10 mouse cellular contexts compared by ENCODE assay signal in genomic region chr3:34485345-34486223, GRCm38 (mm10).
A peak's percentile ranks its signal among the peaks of the same experiment; 100 is the strongest.
DNase-seq lines count a peak whose midpoint lies in the region; ATAC-seq and TF ChIP-seq lines count a peak whose summit lies in the region.
"Had no signal": no experiment of that assay in that cellular context is flagged by ENCODE, and none has a peak within 500 bp of the region (broad histone marks: within the 10 kb centered on the region; RNA-seq: fewer than 3 reads in every experiment).

No protein-coding gene starts in this region.

- no peak overlapping the region for H3K4me2 ChIP-seq in hindbrain, embryonic 13.5 days
- no peak overlapping the region for H3K4me2 ChIP-seq in hindbrain, embryonic 11.5 days (replicated peaks; ENCODE audit: low read depth, low read length)
- peak overlapping the region; percentile 21 for H3K4me2 ChIP-seq in kidney, embryonic 15.5 days
- H3K4me2 ChIP-seq in liver, embryonic 14.5 days (ENCODE audit: low read depth), result 0 out of 2 replicates have a peak overlapping the region, but pooled peaks have one; percentile 16

- no peak for TF ChIP-seq EP300 in liver, embryonic 14.5 days (IDR thresholded peaks at IDR 0.05; ENCODE audit: low read depth)

- 0 out of 2 replicates have a peak, but pooled peaks have one; percentile 29 for ATAC-seq in hindbrain, embryonic 13.5 days (ENCODE audit: low FRiP score)
- ATAC-seq in hindbrain, embryonic 11.5 days (ENCODE audit: low FRiP score), result no peak
- ATAC-seq in kidney, embryonic 15.5 days (replicated peaks; ENCODE audit: low FRiP score), result peak; percentile 82
- peak; percentile 58; the same call in 1 of the 2 replicates for ATAC-seq in liver, embryonic 14.5 days (ENCODE audit: insufficient read depth)

- no peak for TF ChIP-seq CTCF in brain, embryonic 14.5 days (IDR thresholded peaks at IDR 0.05; ENCODE audit: borderline replicate concordance, extremely low read depth, insufficient read depth, insufficient read length)
- TF ChIP-seq CTCF in liver, embryonic 14.5 days (IDR thresholded peaks at IDR 0.05; ENCODE audit: low read depth), result no peak
- no peak for TF ChIP-seq CTCF in layer of hippocampus, adult 2 months (conservative IDR thresholded peaks at IDR 0.05)

- H3K4me3 ChIP-seq in hindbrain, embryonic 13.5 days, result no peak overlapping the region
- no peak overlapping the region for H3K4me3 ChIP-seq in hindbrain, embryonic 11.5 days (ENCODE audit: low read depth, low read length)
- H3K4me3 ChIP-seq in kidney, embryonic 15.5 days (replicated peaks), result no peak overlapping the region
- no peak overlapping the region for H3K4me3 ChIP-seq in liver, embryonic 14.5 days (ENCODE audit: insufficient read depth in 1 of 2, low read depth in 2 of 2, low read length in 2 of 2)
- no peak overlapping the region for H3K4me3 ChIP-seq in layer of hippocampus, adult 2 months

- peaks cover 26% of the 10 kb centered on the region for H3K4me1 ChIP-seq in hindbrain, embryonic 13.5 days (replicated peaks)
- 0 out of 2 replicates have a peak, but pooled peaks cover 4% of the 10 kb centered on the region for H3K4me1 ChIP-seq in hindbrain, embryonic 11.5 days (replicated peaks; ENCODE audit: control insufficient read depth, insufficient read depth, low read length)
- peaks cover 6% of the 10 kb centered on the region for H3K4me1 ChIP-seq in kidney, embryonic 15.5 days
- no peaks in the 10 kb centered on the region for H3K4me1 ChIP-seq in liver, embryonic 14.5 days (replicated peaks; ENCODE audit: control insufficient read depth in 2 of 2, insufficient read depth in 2 of 2, low read length in 1 of 2)

- no peak overlapping the region for H3K27ac ChIP-seq in hindbrain, embryonic 13.5 days
- H3K27ac ChIP-seq in hindbrain, embryonic 11.5 days (ENCODE audit: low read depth, low read length), result no peak overlapping the region
- H3K27ac ChIP-seq in kidney, embryonic 15.5 days, result peak overlapping the region; percentile 67; the same call in 1 of the 2 replicates
- H3K27ac ChIP-seq in liver, embryonic 14.5 days, result no peak overlapping the region
- no peak overlapping the region for H3K27ac ChIP-seq in layer of hippocampus, adult 2 months

- peaks cover 25% of the 10 kb centered on the region; the same call in 1 of the 2 replicates for H3K27me3 ChIP-seq in hindbrain, embryonic 13.5 days
- no peaks in the 10 kb centered on the region for H3K27me3 ChIP-seq in hindbrain, embryonic 11.5 days (ENCODE audit: control insufficient read depth, insufficient read depth, low read length)
- H3K27me3 ChIP-seq in kidney, embryonic 15.5 days, result no peaks in the 10 kb centered on the region
- no peaks in the 10 kb centered on the region for H3K27me3 ChIP-seq in liver, embryonic 14.5 days (ENCODE audit: control insufficient read depth, insufficient read depth, low read length)

- no peaks in the 10 kb centered on the region for H3K9me3 ChIP-seq in hindbrain, embryonic 13.5 days
- no peaks in the 10 kb centered on the region for H3K9me3 ChIP-seq in hindbrain, embryonic 11.5 days (ENCODE audit: control insufficient read depth, low read length)
- no peaks in the 10 kb centered on the region for H3K9me3 ChIP-seq in kidney, embryonic 15.5 days (replicated peaks)
- no peaks in the 10 kb centered on the region for H3K9me3 ChIP-seq in liver, embryonic 14.5 days (ENCODE audit: control insufficient read depth, low read length)

- no peak overlapping the region for H3K9ac ChIP-seq in hindbrain, embryonic 13.5 days
- H3K9ac ChIP-seq in hindbrain, embryonic 11.5 days (ENCODE audit: low read depth, low read length), result no peak overlapping the region
- H3K9ac ChIP-seq in kidney, embryonic 15.5 days, result no peak overlapping the region
- H3K9ac ChIP-seq in liver, embryonic 14.5 days (replicated peaks), result no peak overlapping the region

- 33% methylated on average over 15 of the region's 15 CpGs for WGBS in hindbrain, embryonic 13.5 days
- WGBS in hindbrain, embryonic 11.5 days, result 36% methylated on average over 15 of the region's 15 CpGs
- 40% methylated on average over 15 of the region's 15 CpGs for WGBS in kidney, embryonic 15.5 days
- 44% methylated on average over 15 of the region's 15 CpGs for WGBS in liver, embryonic 14.5 days (ENCODE audit: insufficient replicate concordance)

- DNase-seq in hindbrain, embryonic 11.5 days (ENCODE audit: low spot score), result no peak
- peak; percentile 29 for DNase-seq in brain, embryonic 14.5 days (ENCODE audit: low read depth)
- peak in 2 of 3 experiments; percentile 4 for DNase-seq in liver, embryonic 14.5 days (ENCODE audit: low read depth in 3 of 3, low spot score in 3 of 3)
- no peak for DNase-seq in cerebellum, adult 18-20 months
- no peak for DNase-seq in layer of hippocampus, adult 2 months (ENCODE audit: low spot score in 2 of 2)
- no peak for DNase-seq in natural killer cell, adult 2 months (ENCODE audit: low spot score in 2 of 2)
- DNase-seq: adrenal gland, adult 8-10 months; heart, postnatal 4 days had no signal

- no peaks in the 10 kb centered on the region for H3K36me3 ChIP-seq in hindbrain, embryonic 13.5 days
- H3K36me3 ChIP-seq in hindbrain, embryonic 11.5 days (ENCODE audit: control insufficient read depth, insufficient read depth, low read length), result no peaks in the 10 kb centered on the region
- no peaks in the 10 kb centered on the region for H3K36me3 ChIP-seq in kidney, embryonic 15.5 days
- H3K36me3 ChIP-seq in liver, embryonic 14.5 days (replicated peaks; ENCODE audit: control insufficient read depth, insufficient read depth, low read depth), result no peaks in the 10 kb centered on the region

- TF ChIP-seq POLR2A in brain, embryonic 14.5 days (IDR thresholded peaks at IDR 0.05; ENCODE audit: borderline replicate concordance, extremely low read depth, insufficient read depth, insufficient read length, poor library complexity, severe bottlenecking), result no peak

Comparison
In these comparisons a context has a peak if more than half of its experiments do, and no peak if none do; other contexts are left out.
1. H3K4me2 ChIP-seq: peak in kidney, embryonic 15.5 days (single experiment) and liver, embryonic 14.5 days (single experiment); none in hindbrain, embryonic 13.5 days (single experiment) and hindbrain, embryonic 11.5 days (single experiment).
2. DNase-seq: peak in brain, embryonic 14.5 days (single experiment) and liver, embryonic 14.5 days (2 of 3); none in hindbrain, embryonic 11.5 days (single experiment), cerebellum, adult 18-20 months (0 of 2), layer of hippocampus, adult 2 months (0 of 2) and natural killer cell, adult 2 months (0 of 2).